Mouse (Mus musculus) brain, adult 2 months (tissue): ENCODE measurements at regions not wholly inside any gene's neighbourhood (a gene's known extent, or its start where the extent isn't known, plus 50 kb on each side); places are given as distances from the start of the nearest gene placed in this dataset.
A peak's percentile ranks its signal among the peaks of the same experiment; 100 is the strongest.

Experiments used
- DNase-seq: peaks from one replicate; pipeline ENCODE4 v3.0.0; 2011; ENCODE audit warnings: low read depth, low spot score

DNA sequence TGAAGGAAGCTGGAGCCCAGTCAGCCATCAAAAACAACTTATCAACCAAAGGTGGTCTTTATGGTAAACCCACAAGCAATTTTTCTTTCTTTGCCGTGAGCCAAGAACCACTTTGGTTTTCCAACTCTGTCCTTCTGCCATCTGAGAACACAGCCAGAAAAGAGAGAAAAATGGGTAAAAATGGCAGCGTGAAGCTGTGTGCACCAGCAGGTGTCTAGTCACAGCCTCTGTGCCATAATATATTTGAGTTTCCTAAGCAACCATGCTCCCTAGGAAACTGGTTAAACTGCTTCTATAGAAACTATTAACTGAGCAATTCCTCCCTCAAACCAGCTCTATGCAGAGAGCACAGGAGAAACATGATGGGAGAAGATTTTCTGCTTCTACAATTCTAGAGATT, 1402.2 kb downstream of the Pcdh9 start:
- DNase-seq: peak; percentile 36
